Mouse (Mus musculus): ENCODE results near the gene Slc12a9.
"Not testable (repeated sequence)": the region's sequence is repeated elsewhere in the genome, so short reads cannot be mapped to it uniquely, and the experiment has no call there.

Gene Slc12a9

DNA sequence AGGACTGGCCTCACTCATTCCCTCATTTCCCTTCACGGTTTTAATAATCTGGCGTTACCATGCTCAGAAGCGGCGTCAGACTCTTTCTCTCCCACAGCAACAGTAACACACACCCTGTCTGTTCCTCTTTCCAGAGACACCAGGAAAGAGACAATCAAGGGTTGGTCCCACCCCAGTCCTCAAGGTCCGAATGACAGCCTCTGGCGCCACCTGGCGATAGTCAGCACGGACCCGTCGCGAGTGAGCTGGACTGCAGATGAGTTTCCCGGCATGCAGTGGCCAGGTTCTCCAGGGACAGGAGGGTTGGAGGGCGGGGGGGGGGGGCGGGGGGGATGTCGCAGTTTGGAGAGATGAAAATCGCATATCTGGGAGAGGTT, 46.8 kb downstream of the Slc12a9 start:
- peak; percentile 92 for DNase-seq

- no peak for DNase-seq
Observed at GRCm38 (mm10) chr5:137285986-137286385, 47.4 kb downstream of the Slc12a9 start.

GRCm38 (mm10) chr5:137285045-137285444, 48.4 kb downstream of the Slc12a9 start:
- peak; percentile 60 for DNase-seq

GRCm38 (mm10) chr5:137284411-137284810, 49.0 kb downstream of the Slc12a9 start:
- DNase-seq, result not testable (repeated sequence)

- DNase-seq, result no peak
Observed at GRCm38 (mm10) chr5:137277360-137278342, 55.7 kb downstream of the Slc12a9 start.

DNA sequence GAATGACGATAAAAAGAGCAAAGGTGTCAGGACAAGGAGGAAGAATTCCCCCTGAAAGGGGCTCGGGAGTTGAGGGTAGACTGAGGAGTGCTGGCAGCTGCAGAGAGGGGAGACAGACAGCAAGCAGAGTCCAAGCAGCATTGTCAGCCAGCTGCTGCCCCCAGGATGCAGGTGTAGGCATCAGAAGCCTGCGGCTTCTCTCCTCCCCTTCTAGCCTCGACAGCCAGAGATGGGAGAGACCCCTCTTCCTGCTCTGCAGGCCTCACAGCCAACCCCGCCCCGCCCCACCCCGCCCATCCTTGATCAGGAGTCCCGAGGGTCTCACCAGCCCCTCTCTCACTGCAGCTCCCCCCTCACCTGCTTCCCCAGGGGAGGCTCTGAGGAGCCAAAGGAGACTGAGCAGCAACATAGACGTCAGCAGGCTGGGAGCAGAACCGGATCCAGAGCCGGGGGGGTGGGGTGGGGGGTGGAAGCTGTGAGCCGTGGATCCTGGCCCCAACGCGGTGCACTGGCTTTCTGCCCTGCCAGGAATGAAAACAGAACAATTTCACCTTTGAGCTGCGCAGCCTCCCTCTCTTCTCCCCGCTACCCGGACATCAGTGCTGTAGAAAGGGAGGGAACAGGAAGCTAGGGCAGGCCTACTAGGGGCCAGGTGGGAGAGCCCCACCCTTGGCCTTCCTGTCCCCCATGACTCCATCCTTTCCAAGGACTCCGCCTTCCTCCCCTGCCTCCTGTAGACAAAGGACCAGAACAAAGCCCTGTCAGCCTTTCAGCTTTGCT, 65.1 kb downstream of the Slc12a9 start:
- no peak for DNase-seq

- no peak for DNase-seq
Observed at GRCm38 (mm10) chr5:137264787-137265186, 68.6 kb downstream of the Slc12a9 start.

All from lung, postnatal 14 days (tissue).